Mouse (Mus musculus): ENCODE data around the gene Atp2b1. TPM values are rescaled to one million over a fixed set of nuclear protein-coding genes. Genes with fewer than 3 reads are reported as not detected.

Atp2b1 gene
- polyA plus RNA-seq, 1 experiment, result 5.4 TPM

GRCm38 (mm10) chr10:99011084-99011483 lies 96.9 kb downstream of the Atp2b1 start:
- TF ChIP-seq GATA1 (IDR thresholded peaks at IDR 0.05; ENCODE audit: borderline replicate concordance, low read length), result no peak
- TF ChIP-seq FLI1 (IDR thresholded peaks at IDR 0.05; ENCODE audit: low read length), result no peak
- Histone ChIP-seq H3K27me3 (replicated peaks) (no peaks in the 10 kb centered on the region), H3K4me3 (replicated peaks) (no peak overlapping the region), H3K4me1 (no peaks in the 10 kb centered on the region), H3K9me3 (no peaks in the 10 kb centered on the region), H3K36me3 (replicated peaks; ENCODE audit: low read length) (peaks cover 68% of the 10 kb centered on the region)

GRCm38 (mm10) chr10:99012086-99012485 lies 97.9 kb downstream of the Atp2b1 start:
- TF ChIP-seq FLI1 (IDR thresholded peaks at IDR 0.05; ENCODE audit: low read length) (no peak), GATA1 (IDR thresholded peaks at IDR 0.05; ENCODE audit: borderline replicate concordance, low read length) (no peak)
- no peaks in the 10 kb centered on the region for H3K27me3 ChIP-seq (replicated peaks)
- no peaks in the 10 kb centered on the region for H3K9me3 ChIP-seq
- H3K4me3 ChIP-seq (replicated peaks), result no peak overlapping the region
- peaks cover 70% of the 10 kb centered on the region for H3K36me3 ChIP-seq (replicated peaks; ENCODE audit: low read length)
- H3K4me1 ChIP-seq, result no peaks in the 10 kb centered on the region

GRCm38 (mm10) chr10:99014737-99015136 lies 100.5 kb downstream of the Atp2b1 start:
- Histone ChIP-seq H3K27me3 (replicated peaks) (no peaks in the 10 kb centered on the region), H3K9me3 (no peaks in the 10 kb centered on the region), H3K36me3 (replicated peaks; ENCODE audit: low read length) (peaks cover 82% of the 10 kb centered on the region), H3K4me1 (no peaks in the 10 kb centered on the region), H3K4me3 (replicated peaks) (no peak overlapping the region)
- TF ChIP-seq GATA1 (IDR thresholded peaks at IDR 0.05; ENCODE audit: borderline replicate concordance, low read length), result no peak
- no peak for TF ChIP-seq FLI1 (IDR thresholded peaks at IDR 0.05; ENCODE audit: low read length)

GRCm38 (mm10) chr10:99016996-99017395 lies 102.8 kb downstream of the Atp2b1 start:
- no peaks in the 10 kb centered on the region for H3K9me3 ChIP-seq
- H3K4me1 ChIP-seq, result no peaks in the 10 kb centered on the region
- H3K36me3 ChIP-seq (replicated peaks; ENCODE audit: low read length), result peaks cover 72% of the 10 kb centered on the region
- no peaks in the 10 kb centered on the region for H3K27me3 ChIP-seq (replicated peaks)
- TF ChIP-seq GATA1 (IDR thresholded peaks at IDR 0.05; ENCODE audit: borderline replicate concordance, low read length), result no peak
- no peak for TF ChIP-seq FLI1 (IDR thresholded peaks at IDR 0.05; ENCODE audit: low read length)
- no peak overlapping the region for H3K4me3 ChIP-seq (replicated peaks)

GRCm38 (mm10) chr10:99027462-99027861 lies 113.3 kb downstream of the Atp2b1 start:
- no peak overlapping the region for H3K4me3 ChIP-seq (replicated peaks)
- no peaks in the 10 kb centered on the region for H3K4me1 ChIP-seq
- H3K27me3 ChIP-seq (replicated peaks), result no peaks in the 10 kb centered on the region
- no peaks in the 10 kb centered on the region for H3K9me3 ChIP-seq
- H3K36me3 ChIP-seq (replicated peaks; ENCODE audit: low read length), result peaks cover 13% of the 10 kb centered on the region
- TF ChIP-seq GATA1 (IDR thresholded peaks at IDR 0.05; ENCODE audit: borderline replicate concordance, low read length), result no peak
- no peak for TF ChIP-seq FLI1 (IDR thresholded peaks at IDR 0.05; ENCODE audit: low read length)

GRCm38 (mm10) chr10:99029844-99030243 lies 115.6 kb downstream of the Atp2b1 start:
- H3K4me1 ChIP-seq, result no peaks in the 10 kb centered on the region
- no peak overlapping the region for H3K4me3 ChIP-seq (replicated peaks)
- H3K36me3 ChIP-seq (replicated peaks; ENCODE audit: low read length), result peaks cover 8% of the 10 kb centered on the region
- TF ChIP-seq GATA1 (IDR thresholded peaks at IDR 0.05; ENCODE audit: borderline replicate concordance, low read length) (no peak), FLI1 (IDR thresholded peaks at IDR 0.05; ENCODE audit: low read length) (no peak)
- no peaks in the 10 kb centered on the region for H3K9me3 ChIP-seq
- H3K27me3 ChIP-seq (replicated peaks), result no peaks in the 10 kb centered on the region

- Histone ChIP-seq H3K4me3 (replicated peaks) (no peak overlapping the region), H3K27me3 (replicated peaks) (no peaks in the 10 kb centered on the region), H3K9me3 (no peaks in the 10 kb centered on the region), H3K36me3 (replicated peaks; ENCODE audit: low read length) (no peaks in the 10 kb centered on the region), H3K4me1 (no peaks in the 10 kb centered on the region)
- TF ChIP-seq GATA1 (IDR thresholded peaks at IDR 0.05; ENCODE audit: borderline replicate concordance, low read length), result no peak
- no peak for TF ChIP-seq FLI1 (IDR thresholded peaks at IDR 0.05; ENCODE audit: low read length)
Measured at GRCm38 (mm10) chr10:99033830-99034828, 119.9 kb downstream of the Atp2b1 start.

GRCm38 (mm10) chr10:99037185-99038065 lies 123.2 kb downstream of the Atp2b1 start:
- no peak for TF ChIP-seq GATA1 (IDR thresholded peaks at IDR 0.05; ENCODE audit: borderline replicate concordance, low read length)
- no peak for TF ChIP-seq FLI1 (IDR thresholded peaks at IDR 0.05; ENCODE audit: low read length)
- H3K4me3 ChIP-seq (replicated peaks), result no peak overlapping the region
- no peaks in the 10 kb centered on the region for H3K4me1 ChIP-seq
- H3K36me3 ChIP-seq (replicated peaks; ENCODE audit: low read length), result no peaks in the 10 kb centered on the region
- no peaks in the 10 kb centered on the region for H3K9me3 ChIP-seq
- peaks cover 2% of the 10 kb centered on the region for H3K27me3 ChIP-seq (replicated peaks)

GRCm38 (mm10) chr10:99038866-99039265 lies 124.7 kb downstream of the Atp2b1 start:
- H3K36me3 ChIP-seq (replicated peaks; ENCODE audit: low read length), result no peaks in the 10 kb centered on the region
- H3K9me3 ChIP-seq, result no peaks in the 10 kb centered on the region
- H3K27me3 ChIP-seq (replicated peaks), result peaks cover 2% of the 10 kb centered on the region
- H3K4me1 ChIP-seq, result no peaks in the 10 kb centered on the region
- H3K4me3 ChIP-seq (replicated peaks), result no peak overlapping the region
- TF ChIP-seq GATA1 (IDR thresholded peaks at IDR 0.05; ENCODE audit: borderline replicate concordance, low read length), result no peak
- TF ChIP-seq FLI1 (IDR thresholded peaks at IDR 0.05; ENCODE audit: low read length), result no peak
